Mouse (Mus musculus) bone marrow, adult 2 months (tissue): ENCODE data around the gene Reg3g. TPM values are rescaled to one million over a fixed set of nuclear protein-coding genes. Genes with fewer than 3 reads are reported as not detected.
"Not testable (repeated sequence)": the region's sequence is repeated elsewhere in the genome, so short reads cannot be mapped to it uniquely, and the experiment has no call there.

ENCODE experiments used
- H3K27ac ChIP-seq: fragments of 200-500 bp; 2 replicates; pipeline ENCODE4 v1.5.1; 2012; ENCODE audit warnings: low read depth, mild to moderate bottlenecking, control low read depth, inconsistent platforms, low read length; ENCODE audit not compliant: control insufficient read depth, poor library complexity, insufficient read depth
- H3K4me1 ChIP-seq: fragments of 200-500 bp; 2 replicates; pipeline ENCODE4 v1.6.1; 2011; ENCODE audit warnings: low read length; ENCODE audit not compliant: control insufficient read depth, insufficient read depth
- H3K4me3 ChIP-seq: fragments of 200-500 bp; replicated peaks from 2 replicates; pipeline ENCODE3; 2011; ENCODE audit warnings: mild to moderate bottlenecking, low read depth, low read length, control low read depth; ENCODE audit not compliant: control insufficient read depth
- CTCF ChIP-seq: fragments of 200-500 bp; IDR thresholded peaks from 2 replicates; pipeline ENCODE4 v1.5.1; 2011; ENCODE audit warnings: low read length, control low read depth; ENCODE audit not compliant: control insufficient read depth, insufficient read depth
- POLR2A ChIP-seq: fragments of 200-500 bp; IDR thresholded peaks from 2 replicates; pipeline ENCODE4 v1.6.1; 2011; ENCODE audit warnings: low read depth, mild to moderate bottlenecking, control low read depth, low read length, borderline replicate concordance; ENCODE audit not compliant: control insufficient read depth
- WGBS: fragments of 180-500 bp; shearing (Covaris S2); methylation state at CpG from one replicate; pipeline ENCODE4 v1.1.7; 2018; 5-methylcytosine and 5-hydroxymethylcytosine counted together
- polyA plus RNA-seq: library from polyadenylated mRNA; stranded (reverse); fragments of >200 nt; gene quantifications from 2 replicates; pipeline ENCODE4 v1.2.4, GENCODE M21; 2011; ENCODE audit warnings: low replicate concordance; ENCODE audit not compliant: missing spikeins, insufficient read depth, insufficient read length

Reg3g gene
- polyA plus RNA-seq, 1 experiment = not detected

GRCm38 (mm10) chr6:78462360-78462759 is 6.3 kb downstream of the Reg3g start:
- H3K4me3 ChIP-seq = no peak overlapping the region
- no peaks in the 10 kb centered on the region for H3K4me1 ChIP-seq
- no peak overlapping the region for H3K27ac ChIP-seq
- 59% methylated on average over 2 of the region's 2 CpGs for WGBS
- TF ChIP-seq POLR2A (no peak), CTCF (no peak)

DNA sequence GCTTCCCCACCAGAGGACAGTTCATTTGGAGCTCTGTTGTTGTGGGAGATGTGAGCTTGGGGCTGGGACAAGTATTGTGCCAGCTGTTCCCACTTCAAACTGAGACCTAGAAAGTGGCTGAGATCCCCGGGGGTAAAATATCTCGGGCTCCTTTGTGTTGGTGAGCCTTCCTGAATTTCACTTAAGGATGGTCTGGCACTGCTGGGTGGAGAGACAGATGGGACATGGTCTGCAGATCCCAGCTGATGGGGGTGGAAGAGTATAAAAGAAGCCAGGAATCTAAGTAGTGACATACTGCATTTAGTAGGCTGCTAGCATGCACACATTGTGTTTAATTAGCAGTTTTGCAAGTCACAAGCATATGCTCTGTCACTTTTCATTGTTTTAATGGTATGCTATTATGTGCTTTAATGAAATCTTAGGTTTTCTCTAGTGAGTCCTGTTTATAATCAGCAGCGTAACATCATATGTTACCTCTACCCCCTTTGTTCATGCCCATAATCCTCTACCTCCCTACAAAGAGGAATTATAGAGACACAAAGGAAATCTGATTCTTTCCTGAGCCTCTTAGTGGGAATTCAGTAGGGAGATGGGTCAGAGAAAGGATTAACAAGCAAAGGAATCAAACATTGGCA is 8.4 kb downstream of the Reg3g start:
- TF ChIP-seq POLR2A (no peak), CTCF (no peak)
- 58% methylated on average over 3 of the region's 3 CpGs for WGBS

GRCm38 (mm10) chr6:78452804-78453203 is 15.9 kb downstream of the Reg3g start:
- no peak overlapping the region for H3K27ac ChIP-seq
- H3K4me3 ChIP-seq = no peak overlapping the region
- 72% methylated on average over 2 of the region's 2 CpGs for WGBS
- no peaks in the 10 kb centered on the region for H3K4me1 ChIP-seq
- no peak for TF ChIP-seq POLR2A
- no peak for TF ChIP-seq CTCF

More for the DNA sequence above, 8.4 kb downstream of the Reg3g start:
- Histone ChIP-seq H3K4me3 (no peak overlapping the region), H3K27ac (no peak overlapping the region), H3K4me1 (no peaks in the 10 kb centered on the region)

GRCm38 (mm10) chr6:78448409-78448808 is 20.3 kb downstream of the Reg3g start:
- H3K4me1 ChIP-seq = no peaks in the 10 kb centered on the region
- no peak for TF ChIP-seq CTCF
- no peak for TF ChIP-seq POLR2A

GRCm38 (mm10) chr6:78447202-78447601 is 21.5 kb downstream of the Reg3g start:
- Histone ChIP-seq H3K4me3 (no peak overlapping the region), H3K4me1 (no peaks in the 10 kb centered on the region), H3K27ac (no peak overlapping the region)
- WGBS = 54% methylated on average over 1 of the region's 1 CpGs
- TF ChIP-seq CTCF (no peak), POLR2A (no peak)

More at GRCm38 (mm10) chr6:78448409-78448808, 20.3 kb downstream of the Reg3g start:
- Histone ChIP-seq H3K27ac (no peak overlapping the region), H3K4me3 (no peak overlapping the region)

- H3K27ac ChIP-seq = no peak overlapping the region
- no peak overlapping the region for H3K4me3 ChIP-seq
- no peaks in the 10 kb centered on the region for H3K4me1 ChIP-seq
- TF ChIP-seq CTCF = no peak
- no peak for TF ChIP-seq POLR2A
- 84% methylated on average over 3 of the region's 3 CpGs for WGBS
Measured at GRCm38 (mm10) chr6:78425497-78425896, 43.2 kb downstream of the Reg3g start.

DNA sequence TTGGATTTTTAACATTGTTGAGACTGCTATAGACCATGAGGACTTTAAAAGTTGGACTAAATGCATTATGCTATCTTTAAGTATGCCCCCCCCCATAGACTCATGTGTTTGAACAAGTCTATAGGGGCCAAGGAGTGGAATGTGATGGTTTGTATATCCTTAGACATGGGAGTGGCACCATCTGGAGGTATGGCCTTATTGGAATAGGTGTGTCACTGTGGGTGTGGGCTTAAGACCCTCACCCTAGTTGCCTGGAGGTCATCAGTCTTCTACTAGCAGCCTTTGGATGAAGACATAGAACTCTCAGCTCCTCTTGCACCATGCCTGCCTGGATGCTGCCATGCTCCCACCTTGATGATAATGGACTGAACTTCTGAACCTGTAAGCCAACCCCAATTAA is 46.3 kb downstream of the Reg3g start, which contains the start of gene Reg1:
TSS of gene Reg1 (plus strand) at position 301 of the 400 bp plus-strand sequence.
- not testable (repeated sequence) for H3K4me3 ChIP-seq, H3K4me1 ChIP-seq, H3K27ac ChIP-seq

Other genes with a start within 250 kb of the Reg3g start
- not detected in 2 replicates for gene Reg3b, start 98.2 kb downstream of the Reg3g start, polyA plus RNA-seq
- gene Reg3d, start 90.0 kb downstream of the Reg3g start, polyA plus RNA-seq = not detected in 2 replicates
- gene Reg3a, start 88.2 kb downstream of the Reg3g start, polyA plus RNA-seq = not detected in 2 replicates
- not detected in 2 replicates for gene Reg2, start 73.2 kb downstream of the Reg3g start, polyA plus RNA-seq
- gene Reg1, start 46.2 kb downstream of the Reg3g start, polyA plus RNA-seq = not detected in 2 replicates